10 mouse cellular contexts compared by ENCODE assay signal in the genomic region with DNA sequence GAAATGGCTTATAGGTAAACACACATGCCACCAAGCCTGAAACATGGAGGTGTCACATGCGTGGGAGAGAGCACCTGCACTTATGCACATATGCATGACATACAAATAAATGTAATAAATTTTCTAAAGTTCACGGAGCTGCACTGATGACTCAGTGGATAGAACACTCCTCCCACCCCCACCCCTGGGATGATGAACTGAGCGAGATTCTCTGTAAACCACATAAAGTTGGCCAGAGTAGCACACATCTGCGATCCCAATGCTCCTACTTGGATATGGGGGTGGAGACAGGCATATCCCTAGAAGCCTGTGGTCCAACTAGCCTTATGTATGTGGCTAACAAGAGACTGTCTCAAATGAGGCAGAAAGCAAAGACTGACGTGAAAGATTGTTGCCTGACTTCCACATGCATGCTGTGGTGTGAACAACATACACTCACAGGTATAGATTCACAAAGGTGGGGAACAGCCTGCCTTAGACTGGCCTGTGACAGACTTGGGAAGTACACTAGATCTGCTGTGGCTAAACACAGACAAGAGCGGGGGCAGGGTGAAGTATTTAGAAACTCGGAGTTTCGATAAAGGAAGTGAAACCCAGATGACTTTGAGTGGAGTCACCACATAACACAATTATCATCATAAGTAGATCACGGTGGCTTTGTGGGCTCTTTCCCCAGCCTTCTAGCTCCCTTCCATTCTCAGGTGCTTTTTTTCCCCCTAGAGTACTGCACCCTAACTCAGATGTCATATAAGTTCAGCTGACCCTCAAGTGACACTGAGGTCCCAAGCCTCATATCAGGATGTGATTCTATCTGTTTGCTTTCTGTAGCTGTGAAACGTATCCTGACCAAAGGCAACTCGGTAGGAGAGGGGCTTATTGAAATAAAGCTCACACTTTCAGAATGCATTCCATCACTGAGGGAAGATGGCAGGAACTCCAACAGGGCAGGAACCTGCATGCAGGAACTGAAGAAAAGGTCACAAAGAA. TPM values are rescaled to one million over a fixed set of nuclear protein-coding genes. Genes with fewer than 3 reads are reported as not detected.
DNase-seq lines count a peak whose midpoint lies in the region; ATAC-seq and TF ChIP-seq lines count a peak whose summit lies in the region.
"Had no signal": no experiment of that assay in that cellular context is flagged by ENCODE, and none has a peak within 500 bp of the region (broad histone marks: within the 10 kb centered on the region; RNA-seq: fewer than 3 reads in every experiment).

No protein-coding gene starts in this region.

- no peaks in the 10 kb centered on the region for H3K9me3 ChIP-seq in lung, postnatal 0 days (ENCODE audit: low read length)
- H3K9me3 ChIP-seq in limb, embryonic 14.5 days (ENCODE audit: control insufficient read depth, low read length): no peaks in the 10 kb centered on the region
- H3K9me3 ChIP-seq in hindbrain, embryonic 10.5 days: 0 out of 2 replicates have a peak, but pooled peaks cover 3% of the 10 kb centered on the region
- H3K9me3 ChIP-seq in midbrain, embryonic 15.5 days: no peaks in the 10 kb centered on the region

- no peak for TF ChIP-seq POLR2A in limb, embryonic 14.5 days (IDR thresholded peaks at IDR 0.05; ENCODE audit: borderline replicate concordance, extremely low read depth, insufficient read depth, insufficient read length)
- no peak for TF ChIP-seq POLR2A in thymus, adult 2 months (IDR thresholded peaks at IDR 0.05; ENCODE audit: control insufficient read depth, extremely low read depth, insufficient read depth, low read length, poor library complexity)

- H3K9ac ChIP-seq in lung, postnatal 0 days (replicated peaks; ENCODE audit: low read depth): no peak overlapping the region
- no peak overlapping the region for H3K9ac ChIP-seq in limb, embryonic 14.5 days (ENCODE audit: low read depth, low read length, severe bottlenecking)
- H3K9ac ChIP-seq in midbrain, embryonic 15.5 days: no peak overlapping the region

- peak overlapping the region; percentile 22 for H3K27ac ChIP-seq in lung, postnatal 0 days (ENCODE audit: low read length)
- peak overlapping the region; percentile 44; the same call in 1 of the 2 replicates for H3K27ac ChIP-seq in limb, embryonic 14.5 days (replicated peaks; ENCODE audit: low read depth, low read length)
- H3K27ac ChIP-seq in thymus, adult 2 months (ENCODE audit: control insufficient read depth, insufficient read depth, low read length): no peak overlapping the region
- H3K27ac ChIP-seq in hindbrain, embryonic 10.5 days: no peak overlapping the region
- H3K27ac ChIP-seq in midbrain, embryonic 15.5 days: no peak overlapping the region

- 34% methylated on average over 11 of the region's 11 CpGs for WGBS in lung, postnatal 0 days
- WGBS in limb, embryonic 14.5 days: 54% methylated on average over 11 of the region's 11 CpGs
- 19% methylated on average over 11 of the region's 11 CpGs for WGBS in thymus, adult 2 months
- WGBS in hindbrain, embryonic 10.5 days: 78% methylated on average over 11 of the region's 11 CpGs
- WGBS in midbrain, embryonic 15.5 days: 76% methylated on average over 11 of the region's 11 CpGs

- no peak for TF ChIP-seq EP300 in lung, postnatal 0 days (IDR thresholded peaks at IDR 0.05)

- TF ChIP-seq CTCF in lung, postnatal 0 days (IDR thresholded peaks at IDR 0.05): no peak
- no peak for TF ChIP-seq CTCF in thymus, adult 2 months (IDR thresholded peaks at IDR 0.05; ENCODE audit: borderline replicate concordance, control insufficient read depth, extremely low read depth, insufficient read depth, low read length, poor library complexity)

- peaks cover 32% of the 10 kb centered on the region for H3K4me1 ChIP-seq in lung, postnatal 0 days (ENCODE audit: insufficient read depth, low read depth, low read length)
- H3K4me1 ChIP-seq in limb, embryonic 14.5 days (ENCODE audit: control insufficient read depth, insufficient read depth, low read length): peaks cover 51% of the 10 kb centered on the region
- peaks cover 26% of the 10 kb centered on the region for H3K4me1 ChIP-seq in thymus, adult 2 months (replicated peaks; ENCODE audit: control insufficient read depth, insufficient read depth, low read length)
- H3K4me1 ChIP-seq in hindbrain, embryonic 10.5 days (replicated peaks): peaks cover 17% of the 10 kb centered on the region
- H3K4me1 ChIP-seq in midbrain, embryonic 15.5 days: no peaks in the 10 kb centered on the region

- no peak overlapping the region for H3K4me3 ChIP-seq in lung, postnatal 0 days (ENCODE audit: low read depth, low read length)
- no peak overlapping the region for H3K4me3 ChIP-seq in limb, embryonic 14.5 days (replicated peaks; ENCODE audit: low read length)
- H3K4me3 ChIP-seq in thymus, adult 2 months (ENCODE audit: control insufficient read depth, insufficient read depth, low read length): no peak overlapping the region
- H3K4me3 ChIP-seq in hindbrain, embryonic 10.5 days: no peak overlapping the region
- no peak overlapping the region for H3K4me3 ChIP-seq in midbrain, embryonic 15.5 days

- no peaks in the 10 kb centered on the region for H3K36me3 ChIP-seq in lung, postnatal 0 days (ENCODE audit: insufficient read depth, low read length)
- H3K36me3 ChIP-seq in limb, embryonic 14.5 days (ENCODE audit: control insufficient read depth, insufficient read depth, low read length): peaks cover 14% of the 10 kb centered on the region
- H3K36me3 ChIP-seq in thymus, adult 2 months (ENCODE audit: control insufficient read depth, insufficient read depth, low read length): no peaks in the 10 kb centered on the region
- peaks cover 5% of the 10 kb centered on the region; the same call in 1 of the 2 replicates for H3K36me3 ChIP-seq in hindbrain, embryonic 10.5 days
- H3K36me3 ChIP-seq in midbrain, embryonic 15.5 days (replicated peaks): no peaks in the 10 kb centered on the region

- peak; percentile 53 for ATAC-seq in lung, postnatal 0 days
- peak; percentile 14; the same call in 1 of the 2 replicates for ATAC-seq in limb, embryonic 14.5 days (ENCODE audit: low FRiP score, low read depth)
- ATAC-seq in midbrain, embryonic 15.5 days (replicated peaks): no peak

- no peak overlapping the region for H3K4me2 ChIP-seq in lung, postnatal 0 days (replicated peaks; ENCODE audit: low read depth, low read length)
- H3K4me2 ChIP-seq in limb, embryonic 14.5 days (replicated peaks; ENCODE audit: low read depth, low read length, severe bottlenecking): no peak overlapping the region
- no peak overlapping the region for H3K4me2 ChIP-seq in midbrain, embryonic 15.5 days

- H3K27me3 ChIP-seq in lung, postnatal 0 days (replicated peaks; ENCODE audit: insufficient read depth, low read length): no peaks in the 10 kb centered on the region
- H3K27me3 ChIP-seq in limb, embryonic 14.5 days (ENCODE audit: control insufficient read depth, insufficient read depth, low read length): no peaks in the 10 kb centered on the region
- H3K27me3 ChIP-seq in thymus, adult 2 months (ENCODE audit: control insufficient read depth, insufficient read depth, low read length): no peaks in the 10 kb centered on the region
- H3K27me3 ChIP-seq in hindbrain, embryonic 10.5 days (ENCODE audit: insufficient read depth, poor library complexity, severe bottlenecking): no peaks in the 10 kb centered on the region
- H3K27me3 ChIP-seq in midbrain, embryonic 15.5 days (replicated peaks): no peaks in the 10 kb centered on the region; the same call in 1 of the 2 replicates

- DNase-seq in lung, postnatal 0 days (ENCODE audit: low spot score): peak; percentile 60
- no peak for DNase-seq in lung, postnatal 25 days (ENCODE audit: low spot score)
- peak; percentile 59 for DNase-seq in brain, adult 2 months (ENCODE audit: low read depth, low spot score)
- DNase-seq in limb, embryonic 14.5 days (ENCODE audit: low spot score): peak; percentile 79
- DNase-seq in thymus, adult 2 months: peak; percentile 27
- DNase-seq in gastrocnemius, postnatal 14 days: no peak
- no peak for DNase-seq in hindbrain, embryonic 10.5 days (ENCODE audit: low spot score)
- DNase-seq: kidney, postnatal 14 days; right cerebral cortex, postnatal 4 days had no signal

- intact Hi-C loops in gastrocnemius, postnatal 14 days (cut with DNase I; ENCODE audit: low total_unique reads): no loop called here

RNA-seq across cellular contexts. Expression of gene Igf2r, which starts 13.7 kb away (rescaled TPM):
- polyA plus RNA-seq in lung, postnatal 0 days (2015; fragmentation: Nextera tagmentation; extraction: Ambion mirVana): 26.7 and 27.9 TPM in 2 replicates
- polyA plus RNA-seq in limb, embryonic 14.5 days (2012; rRNA removed): 97.3 and 99.6 TPM in 2 replicates
- 60.6 and 62.4 TPM in 2 replicates for polyA plus RNA-seq in limb, embryonic 14.5 days (2014; fragmentation: Nextera tagmentation; extraction: Ambion mirVana)
- polyA plus RNA-seq in thymus, adult 2 months (2012; rRNA removed): 27.7 and 31.8 TPM in 2 replicates
- 10 to 100 TPM; 64.3 to 72.6 TPM for total RNA-seq in gastrocnemius, postnatal 14 days (2021)
- 17.3 and 20.8 TPM in 2 replicates for polyA plus RNA-seq in hindbrain, embryonic 10.5 days (2016; fragmentation: Nextera tagmentation; extraction: Ambion mirVana)
- polyA plus RNA-seq in midbrain, embryonic 15.5 days (2015; fragmentation: Nextera tagmentation; extraction: Ambion mirVana): 10.8 and 11.2 TPM in 2 replicates

Comparison
In these comparisons a context has a peak if more than half of its experiments do, and no peak if none do; other contexts are left out.
1. DNase-seq: peak in lung, postnatal 0 days (single experiment), brain, adult 2 months (single experiment), limb, embryonic 14.5 days (single experiment) and thymus, adult 2 months (single experiment); none in lung, postnatal 25 days (single experiment), gastrocnemius, postnatal 14 days (single experiment) and hindbrain, embryonic 10.5 days (single experiment).
2. H3K27ac ChIP-seq: peak in lung, postnatal 0 days (single experiment) and limb, embryonic 14.5 days (single experiment); none in thymus, adult 2 months (single experiment), hindbrain, embryonic 10.5 days (single experiment) and midbrain, embryonic 15.5 days (single experiment).